Mouse (Mus musculus): Measurements from ENCODE around the gene Smurf2.

Gene Smurf2

GRCm38 (mm10) chr11:106908016-106908415 lies 12.5 kb downstream of the Smurf2 start:
- no peak for ATAC-seq (ENCODE audit: insufficient number of reproducible peaks, low FRiP score, low TSS enrichment)

- no peak for ATAC-seq (ENCODE audit: insufficient number of reproducible peaks, low FRiP score, low TSS enrichment)
Observed at GRCm38 (mm10) chr11:106907253-106907652, 13.3 kb downstream of the Smurf2 start.

- ATAC-seq (ENCODE audit: insufficient number of reproducible peaks, low FRiP score, low TSS enrichment): no peak
Observed at GRCm38 (mm10) chr11:106905707-106906106, 14.8 kb downstream of the Smurf2 start.

GRCm38 (mm10) chr11:106899804-106900203 lies 20.7 kb downstream of the Smurf2 start:
- no peak for ATAC-seq (ENCODE audit: insufficient number of reproducible peaks, low FRiP score, low TSS enrichment)

GRCm38 (mm10) chr11:106896561-106897168 lies 23.9 kb downstream of the Smurf2 start:
- ATAC-seq (ENCODE audit: insufficient number of reproducible peaks, low FRiP score, low TSS enrichment): no peak

- ATAC-seq (ENCODE audit: insufficient number of reproducible peaks, low FRiP score, low TSS enrichment): no peak
Observed at GRCm38 (mm10) chr11:106883656-106884055, 36.9 kb downstream of the Smurf2 start.

DNA sequence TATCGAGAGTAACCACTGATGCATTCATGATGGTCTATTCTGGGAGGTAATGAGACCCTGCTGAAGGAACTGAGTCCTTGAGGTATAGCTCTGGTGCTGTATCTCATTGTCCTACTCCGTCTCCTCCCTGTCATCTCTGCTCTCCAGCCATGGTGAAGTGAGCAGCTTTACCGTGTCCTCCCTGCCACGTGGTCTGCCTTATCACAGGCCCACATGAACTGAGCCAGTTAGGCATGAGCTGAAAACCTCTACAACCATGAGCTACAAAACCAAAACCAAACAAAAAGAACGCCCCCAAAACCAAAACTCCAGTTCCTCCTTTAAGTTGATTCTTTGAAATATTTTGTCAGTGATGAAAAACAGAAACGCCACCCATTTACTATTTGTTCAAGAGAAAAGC lies 47.9 kb downstream of the Smurf2 start:
- no peak for ATAC-seq (ENCODE audit: insufficient number of reproducible peaks, low FRiP score, low TSS enrichment)

GRCm38 (mm10) chr11:106851438-106851837 lies 69.1 kb downstream of the Smurf2 start:
- ATAC-seq (ENCODE audit: insufficient number of reproducible peaks, low FRiP score, low TSS enrichment): no peak

GRCm38 (mm10) chr11:106842002-106842401 lies 78.5 kb downstream of the Smurf2 start:
- peak; percentile 68; the same call in 1 of the 2 replicates for ATAC-seq (ENCODE audit: insufficient number of reproducible peaks, low FRiP score, low TSS enrichment)

- no peak for ATAC-seq (ENCODE audit: insufficient number of reproducible peaks, low FRiP score, low TSS enrichment)
Observed at GRCm38 (mm10) chr11:106828079-106828478, 92.4 kb downstream of the Smurf2 start.

DNA sequence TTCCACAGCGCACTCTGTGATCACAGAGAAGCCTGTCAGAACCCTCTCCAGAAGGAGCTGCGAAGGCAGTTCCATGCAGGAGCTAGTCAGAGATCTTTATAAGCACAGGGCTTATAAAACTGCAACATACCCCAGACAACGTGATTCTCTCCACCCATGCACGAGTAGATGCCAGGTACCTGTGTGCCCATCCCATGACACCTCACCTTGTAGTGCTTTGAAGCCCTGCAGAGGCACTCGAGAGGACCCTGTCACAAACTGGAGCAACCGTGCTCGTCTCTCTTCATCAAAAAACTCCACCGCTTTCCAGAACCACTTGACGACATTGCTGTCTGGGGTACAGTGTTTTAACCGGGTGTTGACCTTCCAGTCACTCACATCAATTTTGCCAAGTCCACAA lies 96.1 kb downstream of the Smurf2 start:
- ATAC-seq (ENCODE audit: insufficient number of reproducible peaks, low FRiP score, low TSS enrichment): no peak

DNA sequence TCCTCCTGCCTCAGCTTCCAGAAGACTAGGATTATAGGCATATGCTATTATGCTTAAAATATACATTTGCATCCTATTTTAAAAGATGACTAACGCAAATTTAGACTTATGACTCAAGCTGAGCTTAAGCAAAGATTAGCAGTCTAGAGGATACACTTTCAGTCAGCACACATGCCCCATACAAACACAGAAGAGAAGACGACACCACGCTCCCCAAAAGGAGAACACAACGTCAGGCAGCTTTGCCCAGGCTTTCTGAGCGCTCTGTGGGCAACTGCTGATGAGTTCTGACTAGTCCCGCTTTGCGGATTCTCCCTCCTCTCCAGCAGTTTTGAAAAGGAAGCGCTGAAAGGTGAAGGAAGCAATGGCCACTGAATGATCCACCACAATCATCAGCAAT lies 96.8 kb downstream of the Smurf2 start:
- ATAC-seq (ENCODE audit: insufficient number of reproducible peaks, low FRiP score, low TSS enrichment): no peak

DNA sequence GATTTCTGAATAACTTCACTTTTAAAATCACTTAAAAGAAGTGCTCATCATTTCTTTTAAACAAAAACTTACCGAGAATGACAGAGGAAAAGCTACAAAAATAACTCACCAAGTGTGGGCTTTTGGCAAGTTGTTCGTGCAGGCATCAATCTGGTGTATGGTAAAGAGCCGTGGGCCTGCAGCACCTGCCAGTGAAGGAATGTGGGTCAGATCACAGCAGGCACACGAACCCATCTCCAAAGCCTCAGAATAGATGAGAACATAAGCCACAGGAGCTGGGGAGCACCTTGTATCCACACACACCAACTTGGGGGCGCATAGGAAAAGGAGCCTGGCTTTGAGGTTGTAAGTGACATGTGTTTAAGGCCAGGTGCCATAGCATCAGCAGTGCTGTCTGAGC lies 97.6 kb downstream of the Smurf2 start:
- ATAC-seq (ENCODE audit: insufficient number of reproducible peaks, low FRiP score, low TSS enrichment): peak; percentile 94

DNA sequence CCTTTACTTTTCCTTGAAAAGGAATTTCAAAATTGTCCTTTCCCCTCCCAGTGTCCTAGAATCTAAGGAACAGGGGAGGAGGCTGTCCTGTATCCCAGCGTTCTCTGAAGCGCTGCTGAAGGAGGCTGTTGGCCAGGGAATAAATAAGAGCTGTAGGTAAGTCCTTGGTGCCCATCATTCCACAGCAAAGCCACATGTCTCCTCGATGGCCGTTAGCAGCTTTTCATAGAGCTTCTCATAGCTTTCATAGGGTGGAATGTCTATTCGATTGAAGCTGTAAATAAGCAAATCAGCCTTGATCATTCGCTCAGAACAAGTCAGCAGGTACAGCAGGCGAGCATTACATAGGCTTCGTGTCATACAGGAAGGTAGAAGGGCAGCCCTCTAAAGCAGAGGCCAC lies 98.0 kb downstream of the Smurf2 start:
- peak; percentile 32; the same call in 1 of the 2 replicates for ATAC-seq (ENCODE audit: insufficient number of reproducible peaks, low FRiP score, low TSS enrichment)

DNA sequence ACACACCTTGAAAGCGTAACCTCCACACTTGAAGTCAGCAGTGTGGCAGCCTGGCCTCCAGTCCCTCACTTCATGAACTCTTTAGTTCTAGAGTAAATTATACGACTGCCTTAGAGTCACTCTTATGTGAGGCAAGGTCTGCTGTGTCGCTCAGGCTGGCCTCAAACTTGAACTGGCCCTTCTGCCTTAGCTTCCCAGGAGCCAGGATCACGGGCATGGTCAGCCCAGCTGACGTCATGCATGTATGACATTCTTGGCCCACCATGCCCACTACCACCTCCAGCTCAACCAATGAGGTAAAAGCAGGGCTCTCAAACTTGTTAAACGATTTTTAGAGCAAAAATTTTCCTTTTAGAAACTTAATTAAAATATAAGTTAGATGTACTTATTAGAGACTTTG lies 99.1 kb downstream of the Smurf2 start:
- ATAC-seq (ENCODE audit: insufficient number of reproducible peaks, low FRiP score, low TSS enrichment): no peak

- ATAC-seq (ENCODE audit: insufficient number of reproducible peaks, low FRiP score, low TSS enrichment): no peak
Observed at GRCm38 (mm10) chr11:106820972-106821371, 99.5 kb downstream of the Smurf2 start.

GRCm38 (mm10) chr11:106820252-106820651 lies 100.3 kb downstream of the Smurf2 start:
- ATAC-seq (ENCODE audit: insufficient number of reproducible peaks, low FRiP score, low TSS enrichment): no peak

DNA sequence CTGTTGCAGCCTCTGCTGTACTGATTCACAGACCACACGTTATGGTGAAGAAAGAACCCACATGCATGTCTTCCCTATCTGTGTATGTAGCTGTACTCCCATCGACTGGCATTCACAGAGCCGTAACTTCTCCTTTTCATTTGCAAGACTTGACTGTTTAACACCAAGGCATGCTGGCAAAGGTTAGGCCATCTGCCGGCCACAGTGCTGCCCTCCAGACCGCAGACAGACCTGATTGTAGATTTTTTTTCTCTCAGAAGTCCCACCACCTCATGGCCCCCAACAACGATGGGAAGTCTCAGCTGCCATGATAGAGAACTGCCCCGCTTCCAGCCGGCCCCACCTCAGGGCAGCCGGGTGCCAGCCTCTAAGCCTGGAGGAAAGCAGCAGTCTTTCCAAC lies 100.9 kb downstream of the Smurf2 start:
- no peak for ATAC-seq (ENCODE audit: insufficient number of reproducible peaks, low FRiP score, low TSS enrichment)

DNA sequence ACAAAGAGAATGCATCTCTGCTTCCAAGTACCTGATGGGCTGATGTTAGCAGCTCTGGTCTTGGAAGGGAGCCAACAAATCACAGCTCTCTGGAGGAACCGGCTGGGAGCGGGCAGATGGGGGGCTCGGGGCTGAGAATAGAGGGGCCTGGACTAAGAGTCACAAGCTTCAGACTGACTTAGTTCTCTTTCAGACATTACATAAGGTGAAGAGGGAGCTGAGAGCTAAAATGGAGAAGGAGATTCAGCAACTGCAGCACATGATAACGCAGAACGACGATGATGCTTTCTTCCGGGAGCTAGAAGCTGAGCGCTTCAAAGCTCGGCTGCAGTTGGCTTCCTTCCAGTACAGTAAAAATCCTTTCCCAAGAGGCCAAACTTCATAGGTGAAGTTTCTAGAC lies 102.2 kb downstream of the Smurf2 start:
- ATAC-seq (ENCODE audit: insufficient number of reproducible peaks, low FRiP score, low TSS enrichment): no peak

- no peak for ATAC-seq (ENCODE audit: insufficient number of reproducible peaks, low FRiP score, low TSS enrichment)
Observed at GRCm38 (mm10) chr11:106817808-106818207, 102.7 kb downstream of the Smurf2 start.

- no peak for ATAC-seq (ENCODE audit: insufficient number of reproducible peaks, low FRiP score, low TSS enrichment)
Observed at GRCm38 (mm10) chr11:106817156-106817555, 103.4 kb downstream of the Smurf2 start.

DNA sequence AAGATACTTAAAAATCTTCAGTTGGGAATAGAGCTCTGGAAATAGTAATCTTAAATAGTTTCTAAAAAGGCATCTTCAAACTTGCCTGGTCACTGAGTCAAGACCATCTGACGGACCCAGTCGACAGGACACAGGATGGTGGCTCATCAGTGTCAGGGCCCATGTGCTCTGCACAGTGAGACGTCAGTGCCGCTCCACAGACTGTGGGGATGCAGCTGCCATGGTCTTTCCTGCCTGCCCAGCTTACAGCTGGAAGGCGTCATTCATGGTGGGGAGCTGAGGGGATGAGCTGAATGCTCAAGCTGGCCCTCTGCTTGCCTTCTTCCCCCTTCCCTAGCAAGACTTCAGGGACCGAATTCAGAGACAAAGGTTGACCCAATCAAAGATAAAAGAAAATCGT lies 104.2 kb downstream of the Smurf2 start:
- ATAC-seq (ENCODE audit: insufficient number of reproducible peaks, low FRiP score, low TSS enrichment): no peak

DNA sequence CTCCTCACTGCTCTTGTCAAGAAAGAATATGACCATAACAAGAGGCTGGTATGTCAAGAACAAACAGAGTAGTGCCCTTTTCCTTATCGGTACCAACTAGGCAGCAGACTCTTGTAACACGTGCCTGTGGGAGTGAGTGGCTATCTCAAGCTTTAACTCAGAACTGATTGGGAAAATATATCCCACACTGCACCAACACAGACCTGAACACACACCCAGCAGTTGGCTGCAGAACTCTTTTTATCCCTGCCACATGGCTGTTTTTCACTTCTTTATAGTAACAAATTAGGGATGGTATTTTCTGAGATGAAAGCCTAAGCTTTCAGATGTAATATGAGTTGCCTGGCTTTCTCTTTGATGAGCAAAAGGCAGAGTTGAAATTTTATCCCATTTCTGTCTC lies 104.8 kb downstream of the Smurf2 start:
- no peak for ATAC-seq (ENCODE audit: insufficient number of reproducible peaks, low FRiP score, low TSS enrichment)

All from cerebellum, adult (tissue).